Mouse (Mus musculus) CH12.LX (cell line): ENCODE data around the gene Itga4. TPM values are rescaled to one million over a fixed set of nuclear protein-coding genes. Genes with fewer than 3 reads are reported as not detected.

ENCODE experiments used
- DNase-seq: peaks from one replicate; pipeline ENCODE4 v3.0.0-alpha.2; 2013; ENCODE audit errors: extremely low read depth
- H3K27ac ChIP-seq: 2 replicates; pipeline ENCODE4 v1.5.1; 2012; ENCODE audit warnings: low read depth, mild to moderate bottlenecking, control low read depth, moderate library complexity; ENCODE audit not compliant: insufficient read depth
- H3K27me3 ChIP-seq: replicated peaks from 2 replicates; pipeline ENCODE3; 2012; ENCODE audit warnings: inconsistent platforms
- H3K36me3 ChIP-seq, 2 experiments: replicated peaks in 1 of 2; 2 replicates each; pipeline versions ENCODE3 to v1.6.1; 2012; ENCODE audit warnings: inconsistent platforms in 1 of 2, low read length in 1 of 2, mild to moderate bottlenecking in 1 of 2, mixed read lengths in 1 of 2, moderate library complexity in 1 of 2; ENCODE audit not compliant: control insufficient read depth in 1 of 2, insufficient read depth in 1 of 2
- H3K4me1 ChIP-seq, 2 experiments: 2 replicates each; pipeline ENCODE4 v1.6.1; 2012; ENCODE audit warnings: inconsistent platforms in 1 of 2, moderate library complexity in 1 of 2; ENCODE audit not compliant: insufficient read depth in 2 of 2, control insufficient read depth in 1 of 2
- H3K4me2 ChIP-seq: 2 replicates; pipeline ENCODE4 v1.6.1; 2012; ENCODE audit warnings: low read depth, mild to moderate bottlenecking, control low read depth; ENCODE audit not compliant: poor library complexity, insufficient read depth, severe bottlenecking
- H3K4me3 ChIP-seq, 3 experiments: fragments of 150-350 bp in 1 of 3; sonication (generic) in 1 of 3; replicated peaks in 1 of 3; 2 replicates each; pipeline versions ENCODE3 to v1.5.1; 2011 to 2012; ENCODE audit warnings: low read depth in 2 of 3, low read length in 2 of 3, mild to moderate bottlenecking in 2 of 3, moderate library complexity in 2 of 3, control low read depth in 1 of 3, improper control_type of control experiment in 1 of 3, inconsistent platforms in 1 of 3, mixed read lengths in 1 of 3; ENCODE audit not compliant: poor library complexity in 1 of 3
- H3K79me2 ChIP-seq: replicated peaks from 2 replicates; pipeline ENCODE4 v1.6.1; 2012; ENCODE audit warnings: mild to moderate bottlenecking, moderate library complexity; ENCODE audit not compliant: control insufficient read depth, poor library complexity, insufficient read depth, severe bottlenecking; ENCODE audit errors: extremely low read depth
- H3K9ac ChIP-seq: 2 replicates; pipeline ENCODE4 v1.6.1; 2012; ENCODE audit warnings: low read depth, mild to moderate bottlenecking, control low read depth, moderate library complexity; ENCODE audit not compliant: insufficient read depth
- H3K9me3 ChIP-seq: replicated peaks from 2 replicates; pipeline ENCODE3; 2012; ENCODE audit warnings: low read length, inconsistent platforms, mixed read lengths
- CHD2 ChIP-seq: IDR thresholded peaks from 2 replicates; pipeline ENCODE4 v1.6.1; 2011; ENCODE audit warnings: low read length, improper control_type of control experiment
- CTCF ChIP-seq, 2 experiments: IDR thresholded peaks in 1 of 2; conservative IDR thresholded peaks in 1 of 2; 2 replicates each; pipeline ENCODE4 v1.5.1; 2011 to 2012; ENCODE audit warnings: low read depth in 2 of 2, low read length in 2 of 2, improper control_type of control experiment in 1 of 2, inconsistent platforms in 1 of 2, mild to moderate bottlenecking in 1 of 2, moderate library complexity in 1 of 2
- ELF1 ChIP-seq: IDR thresholded peaks from 2 replicates; pipeline ENCODE4 v1.6.1; 2014; ENCODE audit warnings: low read depth, mild to moderate bottlenecking, inconsistent platforms, low read length, improper control_type of control experiment
- ETS1 ChIP-seq: conservative IDR thresholded peaks from 2 replicates; pipeline ENCODE4 v1.6.1; 2012; ENCODE audit warnings: low read depth, mild to moderate bottlenecking, inconsistent platforms, low read length, improper control_type of control experiment, moderate library complexity
- GABPA ChIP-seq: IDR thresholded peaks from 2 replicates; pipeline ENCODE4 v1.6.1; 2012; ENCODE audit warnings: low read depth, low read length, improper control_type of control experiment, inconsistent platforms; ENCODE audit not compliant: insufficient replicate concordance
- KAT2A ChIP-seq: IDR thresholded peaks from 2 replicates; pipeline ENCODE4 v1.6.1; 2012; ENCODE audit warnings: low read length, improper control_type of control experiment, inconsistent platforms; ENCODE audit not compliant: insufficient replicate concordance
- MAZ ChIP-seq: IDR thresholded peaks from 2 replicates; pipeline ENCODE4 v1.6.1; 2012; ENCODE audit warnings: low read depth, mild to moderate bottlenecking, inconsistent platforms, low read length, improper control_type of control experiment, moderate library complexity
- MXI1 ChIP-seq: IDR thresholded peaks from 2 replicates; pipeline ENCODE4 v1.6.1; 2011; ENCODE audit warnings: mild to moderate bottlenecking, low read depth, low read length, improper control_type of control experiment
- MYC ChIP-seq: IDR thresholded peaks from 2 replicates; pipeline ENCODE4 v1.6.1; 2011; ENCODE audit warnings: low read depth, mild to moderate bottlenecking, improper control_type of control experiment, low read length
- PAX5 ChIP-seq: IDR thresholded peaks from 2 replicates; pipeline ENCODE4 v1.6.1; 2012; ENCODE audit warnings: low read length, inconsistent platforms, mixed read lengths
- POLR2A ChIP-seq: IDR thresholded peaks from 2 replicates; pipeline ENCODE4 v1.6.1; 2011; ENCODE audit warnings: low read depth, mild to moderate bottlenecking, improper control_type of control experiment, low read length
- RAD21 ChIP-seq: IDR thresholded peaks from 2 replicates; pipeline ENCODE4 v1.6.1; 2011; ENCODE audit warnings: low read depth, mild to moderate bottlenecking, low read length, improper control_type of control experiment, moderate library complexity
- TBP ChIP-seq: conservative IDR thresholded peaks from 2 replicates; pipeline ENCODE4 v1.6.1; 2011; ENCODE audit warnings: low read depth, low read length, improper control_type of control experiment
- UBTF ChIP-seq: IDR thresholded peaks from 2 replicates; pipeline ENCODE4 v1.6.1; 2012; ENCODE audit warnings: low read depth, mild to moderate bottlenecking, inconsistent platforms, low read length, improper control_type of control experiment, moderate library complexity
- USF1 ChIP-seq: IDR thresholded peaks from 2 replicates; pipeline ENCODE4 v1.6.1; 2014; ENCODE audit warnings: low read depth, mild to moderate bottlenecking, inconsistent platforms, low read length, improper control_type of control experiment
- USF2 ChIP-seq: conservative IDR thresholded peaks from 2 replicates; pipeline ENCODE4 v1.6.1; 2011; ENCODE audit warnings: low read depth, low read length, improper control_type of control experiment
- ZKSCAN1 ChIP-seq: IDR thresholded peaks from 2 replicates; pipeline ENCODE4 v1.6.1; 2012; ENCODE audit warnings: low read depth, inconsistent platforms, low read length, improper control_type of control experiment, borderline replicate concordance
- ZMIZ1 ChIP-seq: IDR thresholded peaks from 2 replicates; pipeline ENCODE4 v1.6.1; 2012; ENCODE audit warnings: low read depth, mild to moderate bottlenecking, inconsistent platforms, low read length, improper control_type of control experiment
- dilution Hi-C: fragments of 300-500 bp; cut with MboI; formaldehyde crosslinking; loops from 2 replicates; pipeline ENCODE4 v1.14.3; 2020; ENCODE audit warnings: low sequenced_read_pairs; ENCODE audit not compliant: extremely low pct_unique_long_range_greater_than_20kb, extremely low pct_ligation_motif_present
- in situ Hi-C: fragments of 300-500 bp; cut with MboI; formaldehyde crosslinking; loops from 3 replicates; pipeline ENCODE4 v1.14.3; 2019; ENCODE audit warnings: low sequenced_read_pairs, low pct_ligation_motif_present, low pct_unique_long_range_greater_than_20kb, mixed read lengths
- polyA plus RNA-seq: library from polyadenylated mRNA; unstranded; fragments of >175 nt; gene quantifications from 2 replicates; pipeline ENCODE4 v1.2.1, GENCODE M21; 2012; ENCODE audit warnings: low read depth; ENCODE audit not compliant: insufficient read length
- total RNA-seq, 2 experiments: library from RNA; depleted of rRNA; stranded (reverse); fragments of 300-350 nt in 1 of 2; fragments of >200 nt in 1 of 2; gene quantifications; 2 replicates each; pipeline ENCODE4 v1.2.3; 2012 to 2014

The Itga4 gene
- total and polyA plus RNA-seq, 3 experiments: 51.2 to 79.3 (median 54.3) TPM

GRCm38 (mm10) chr2:79367451-79368450 is 112.5 kb downstream of the Itga4 start (continued):
- TF ChIP-seq RAD21 (peak; percentile 95), MAZ (0 out of 2 replicates have a peak, but pooled peaks have one; percentile 15), CTCF (conservative IDR thresholded peaks at IDR 0.05 in 1 of 2, IDR thresholded peaks at IDR 0.05 in 1 of 2; ENCODE audit: low read depth in 2 of 2, low read length in 2 of 2) (peak; percentile 37 to 93; a peak in 3 of 4 replicates), TBP (peak; percentile 81; the same call in 1 of the 2 replicates), USF2 (no peak), UBTF (no peak), CHD2 (no peak), PAX5 (no peak), GABPA (no peak), ZMIZ1 (peak; percentile 60; the same call in 1 of the 2 replicates), USF1 (no peak), ETS1 (no peak; the same call in 1 of the 2 replicates), POLR2A (0 out of 2 replicates have a peak, but pooled peaks have one; percentile 12), MYC (peak; percentile 72)

GRCm38 (mm10) chr2:79368661-79369060 is 113.4 kb downstream of the Itga4 start:
- in situ Hi-C loops (loop anchor here (25.0 kb wide), 3 partner anchors 269 to 406 kb away; partner anchors contain the start of gene Itprid2), dilution Hi-C loops (no loop called here)
- DNase-seq: peak; percentile 60
- Histone ChIP-seq H3K9ac (peak overlapping the region; percentile 67), H3K4me2 (peak overlapping the region; percentile 57), H3K9me3 (no peaks in the 10 kb centered on the region), H3K4me3 (peak overlapping the region; percentile 58 to 65 (median 62)), H3K79me2 (peaks cover 13% of the 10 kb centered on the region), H3K27me3 (no peaks in the 10 kb centered on the region), H3K27ac (peak overlapping the region; percentile 92), H3K36me3 (peaks cover 4 to 22% of the 10 kb centered on the region in 2 experiments)
- no peak for TF ChIP-seq ZKSCAN1
- peak; percentile 38; the same call in 1 of the 2 replicates for TF ChIP-seq MXI1
- TF ChIP-seq POLR2A: peak; percentile 3; the same call in 1 of the 2 replicates
- TF ChIP-seq KAT2A: 0 out of 2 replicates have a peak, but pooled peaks have one; percentile 29
- no peak for TF ChIP-seq ELF1
- TF ChIP-seq, all 38 proteins: peak for 3
- peaks cover 12 to 49% of the 10 kb centered on the region in 2 experiments for H3K4me1 ChIP-seq
